Mouse (Mus musculus) heart, adult 11 months (tissue): ENCODE results near the gene Trpm8.
A peak's percentile ranks its signal among the peaks of the same experiment; 100 is the strongest.

Experiments
- DNase-seq: peaks from one replicate; pipeline ENCODE4 v3.0.0; 2022

Gene Trpm8

GRCm38 (mm10) chr1:88267489-88267888 is 10.0 kb upstream of the Trpm8 start:
- DNase-seq, result no peak

- DNase-seq, result no peak
These were observed 9.4 kb upstream of the Trpm8 start for GRCm38 (mm10) chr1:88268070-88268469.

DNA sequence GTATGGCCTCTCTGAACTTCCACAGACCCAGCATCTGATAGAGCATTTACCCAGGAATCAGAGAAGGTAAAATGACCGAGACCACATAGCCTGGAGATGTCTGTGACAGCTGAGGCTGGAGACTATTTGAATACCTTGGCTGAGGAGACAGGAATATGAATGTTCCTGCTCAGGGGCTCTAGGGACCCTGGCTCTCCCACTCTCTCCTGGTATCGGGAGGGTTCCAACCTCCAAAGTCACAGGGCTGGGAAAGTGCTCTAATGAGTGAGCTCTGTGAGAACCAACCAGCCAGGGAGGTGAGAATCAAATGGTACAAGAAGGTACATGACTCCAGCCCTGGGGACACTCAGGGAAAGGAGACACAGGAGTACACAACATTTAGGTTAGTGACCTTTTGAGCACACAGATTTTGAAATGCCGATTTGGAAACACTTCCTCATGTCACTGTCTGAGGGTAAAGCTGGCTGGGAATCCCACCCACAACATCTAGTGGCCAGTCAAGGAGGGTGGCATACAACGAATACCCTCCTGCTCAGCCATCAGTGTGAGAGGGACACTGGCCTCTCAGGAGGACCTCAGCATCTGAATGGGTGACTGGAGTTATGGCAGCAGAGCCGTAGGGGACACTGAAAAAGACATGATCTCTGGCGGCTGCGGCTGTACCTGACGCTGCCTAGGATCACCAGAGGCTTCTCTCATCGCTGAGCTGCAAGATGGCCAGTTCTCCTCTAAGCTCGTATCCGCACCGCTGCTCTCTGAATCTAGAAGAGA is 7.7 kb upstream of the Trpm8 start:
- peak; percentile 94 for DNase-seq

DNA sequence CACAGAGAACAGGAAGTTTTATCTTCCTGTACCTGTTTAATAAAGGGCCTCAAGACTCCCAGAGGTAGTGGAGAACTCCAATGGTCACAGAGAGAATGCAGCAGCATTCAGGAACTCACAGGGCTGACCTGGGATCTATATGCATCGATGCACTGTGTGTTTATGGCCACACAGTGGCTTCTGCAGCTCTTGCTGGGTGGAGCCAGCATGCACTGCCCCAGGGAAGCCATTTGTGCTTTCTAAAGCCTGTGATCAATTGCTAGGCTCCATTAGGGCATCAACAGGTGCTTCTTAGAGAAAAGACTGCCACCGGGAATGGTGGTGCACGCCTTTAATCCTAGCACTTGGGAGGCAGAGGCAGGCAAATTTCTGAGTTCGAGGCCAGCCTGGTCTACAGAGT is 4.6 kb upstream of the Trpm8 start:
- DNase-seq, result peak; percentile 89

- DNase-seq, result peak; percentile 91
These were observed 4.1 kb upstream of the Trpm8 start for GRCm38 (mm10) chr1:88273326-88273725.

GRCm38 (mm10) chr1:88273832-88274231 is 3.6 kb upstream of the Trpm8 start:
- peak; percentile 94 for DNase-seq

DNA sequence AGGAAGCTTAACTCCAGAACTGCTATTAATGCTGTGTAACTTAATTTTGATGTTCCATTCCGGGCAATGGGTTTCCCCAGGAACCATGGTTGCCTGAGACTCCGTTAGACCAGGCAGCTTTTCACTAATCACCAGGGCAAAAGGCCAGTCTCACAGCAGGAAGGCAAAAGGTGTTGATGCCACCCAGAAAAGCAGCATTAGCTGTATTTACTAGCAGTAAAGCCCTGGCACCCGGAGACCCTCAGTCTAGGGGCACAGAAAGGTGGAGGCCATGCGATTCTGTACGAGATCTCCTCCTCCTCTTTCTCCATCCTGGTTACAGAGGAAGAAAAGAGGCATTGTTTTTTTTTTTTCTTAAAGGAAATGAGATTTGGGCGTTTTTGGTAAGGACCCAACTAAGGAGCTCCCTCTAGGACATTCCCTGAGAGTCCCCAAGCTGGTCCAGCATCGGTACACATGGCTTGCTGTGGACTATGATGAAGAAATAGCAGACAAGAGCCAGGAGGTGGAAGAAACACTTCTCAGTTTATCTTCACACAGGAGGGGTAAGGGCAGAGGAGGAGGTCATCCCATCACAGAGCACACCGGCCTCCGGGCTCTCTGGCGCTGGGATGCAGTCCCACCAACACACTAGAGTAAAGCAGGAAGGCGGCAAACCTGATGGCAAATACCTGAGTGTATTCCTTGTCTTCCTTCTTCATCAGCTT is 2.9 kb upstream of the Trpm8 start:
- DNase-seq, result peak; percentile 89

DNA sequence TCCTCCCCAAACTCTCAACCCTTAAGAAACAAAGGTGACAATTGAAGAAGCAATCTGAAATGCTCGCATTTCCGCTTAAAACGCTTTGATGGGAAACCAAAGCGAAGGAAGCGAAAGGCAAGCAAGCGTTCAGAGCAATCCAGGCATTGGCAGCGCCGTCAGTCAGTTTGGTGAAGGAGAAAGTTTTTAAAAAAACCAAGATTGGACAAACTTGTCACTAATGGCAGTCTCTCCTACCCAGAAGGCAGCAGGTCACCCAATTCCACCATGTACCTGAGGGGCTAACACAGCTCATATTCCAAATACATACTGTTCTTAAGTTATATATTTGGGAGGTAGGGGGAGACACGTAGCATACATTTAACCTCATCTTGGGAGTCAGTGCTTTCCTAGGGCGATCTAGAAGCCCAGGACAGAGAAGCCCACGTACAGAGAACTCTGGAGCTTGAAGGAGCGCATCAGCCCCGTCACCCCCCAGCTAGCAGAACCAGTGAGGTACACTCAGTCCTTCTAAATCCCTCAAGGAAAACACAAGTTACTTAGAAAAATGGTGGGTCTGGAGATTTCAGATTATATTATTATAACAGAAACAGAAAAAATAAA is 2.3 kb upstream of the Trpm8 start:
- peak; percentile 90 for DNase-seq

GRCm38 (mm10) chr1:88275698-88276523 is 1.6 kb upstream of the Trpm8 start:
- peak; percentile 93 for DNase-seq

DNA sequence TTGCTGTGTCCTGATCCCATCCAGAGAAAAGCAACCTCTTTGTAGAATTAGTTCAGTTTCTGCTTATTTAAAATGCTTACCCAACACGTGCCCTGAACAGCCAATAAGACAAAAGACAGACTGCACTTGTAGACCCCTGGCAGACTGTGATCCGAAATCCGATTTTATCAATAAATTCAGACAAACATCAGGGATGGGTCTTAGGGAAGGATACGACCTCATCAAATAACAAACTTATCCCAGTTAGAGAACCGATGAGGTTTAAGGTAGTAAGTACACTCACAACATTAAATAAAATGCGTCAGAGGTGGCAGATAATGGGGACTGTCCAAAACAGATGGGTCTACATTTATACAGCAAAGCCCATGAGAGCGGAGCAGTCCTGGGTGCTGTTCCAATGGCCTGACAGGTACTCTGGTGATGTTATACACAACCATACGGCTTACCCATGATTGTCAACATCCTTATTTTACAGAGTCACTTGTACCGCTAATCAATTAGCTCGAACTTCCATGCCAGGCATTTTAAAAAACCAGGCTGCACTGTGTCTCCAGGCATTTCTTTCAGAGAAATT is 850 bp upstream of the Trpm8 start:
- no peak for DNase-seq

- DNase-seq, result peak; percentile 95
These were observed 504 bp downstream of the Trpm8 start for GRCm38 (mm10) chr1:88277818-88278511.

- DNase-seq, result peak; percentile 89
These were observed 1.9 kb downstream of the Trpm8 start for GRCm38 (mm10) chr1:88279111-88280005.

DNA sequence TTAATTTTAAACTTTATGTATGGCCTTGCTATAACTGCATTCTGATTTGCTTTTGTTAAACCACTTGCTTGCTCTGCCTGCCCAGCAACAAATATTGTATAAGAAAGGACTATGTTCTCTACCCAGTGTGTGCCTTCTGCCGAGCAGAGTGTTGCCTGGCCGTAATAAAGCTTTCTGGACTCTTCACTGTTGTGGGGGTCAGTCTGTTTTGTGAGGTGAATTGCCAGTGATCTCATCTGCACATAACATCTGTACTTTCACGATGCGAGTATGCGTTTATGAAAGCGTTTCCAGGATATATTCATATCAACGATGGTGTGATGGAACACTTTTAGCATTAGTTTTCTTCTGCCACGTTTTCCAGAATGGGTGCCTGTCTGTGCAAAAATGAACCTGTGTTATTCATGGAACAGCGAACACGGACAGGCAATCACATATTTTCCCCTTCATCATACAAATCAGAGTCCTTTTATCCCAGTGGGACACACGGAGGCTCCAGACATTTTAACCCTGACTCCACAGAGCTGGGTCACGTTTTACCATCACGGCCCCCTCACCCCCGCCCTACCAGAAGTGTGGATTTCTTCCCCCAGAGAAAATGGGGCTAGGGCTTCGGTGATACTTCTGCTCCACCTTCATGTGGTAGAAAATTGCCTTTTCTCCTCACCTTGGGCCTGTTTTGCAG is 2.7 kb downstream of the Trpm8 start:
- DNase-seq, result peak; percentile 91

GRCm38 (mm10) chr1:88282301-88282700 is 4.8 kb downstream of the Trpm8 start:
- DNase-seq, result no peak

DNA sequence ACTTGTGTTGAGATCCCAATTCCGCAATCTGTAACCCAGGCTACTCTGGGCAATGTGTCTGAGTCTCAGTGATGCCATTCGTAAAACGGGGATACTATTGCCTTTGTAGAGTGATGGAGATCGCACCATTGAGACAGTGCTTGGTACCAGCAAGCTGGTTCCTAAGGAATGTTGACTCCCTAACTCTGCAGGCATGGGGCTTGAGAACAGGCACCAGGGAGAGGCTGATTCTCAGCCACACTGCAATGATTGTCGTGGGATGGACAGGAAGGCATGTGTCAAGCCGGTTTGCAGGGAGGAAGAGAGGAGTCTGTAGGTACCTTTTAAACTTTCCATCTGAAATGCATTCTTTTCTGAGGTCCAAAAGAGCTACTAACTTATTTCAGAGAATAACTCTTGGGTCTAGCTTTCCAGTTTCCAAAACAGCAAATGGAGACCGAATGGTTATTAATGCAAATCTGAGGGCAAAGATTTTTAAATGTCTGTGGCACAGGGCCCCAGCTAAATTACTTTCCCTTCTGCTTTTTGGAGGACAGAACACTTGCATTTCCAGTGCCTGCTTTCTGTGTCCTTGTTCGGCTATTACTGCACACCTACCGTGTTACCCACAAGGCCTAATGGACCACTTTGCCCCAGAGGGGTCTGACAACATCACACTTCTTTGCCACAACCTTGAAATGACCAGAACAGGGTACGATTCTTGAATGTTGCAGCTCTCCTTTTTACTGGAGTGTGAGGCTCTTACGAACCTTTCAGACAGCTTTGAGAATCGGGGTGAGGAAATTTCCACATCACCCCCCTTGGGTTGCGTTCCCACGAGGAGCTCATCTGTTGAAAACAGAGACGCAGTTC is 6.1 kb downstream of the Trpm8 start:
- DNase-seq, result peak; percentile 93

- DNase-seq, result peak; percentile 91
These were observed 6.9 kb downstream of the Trpm8 start for GRCm38 (mm10) chr1:88284228-88284945.

GRCm38 (mm10) chr1:88284946-88285320 is 7.5 kb downstream of the Trpm8 start:
- peak; percentile 95 for DNase-seq

DNA sequence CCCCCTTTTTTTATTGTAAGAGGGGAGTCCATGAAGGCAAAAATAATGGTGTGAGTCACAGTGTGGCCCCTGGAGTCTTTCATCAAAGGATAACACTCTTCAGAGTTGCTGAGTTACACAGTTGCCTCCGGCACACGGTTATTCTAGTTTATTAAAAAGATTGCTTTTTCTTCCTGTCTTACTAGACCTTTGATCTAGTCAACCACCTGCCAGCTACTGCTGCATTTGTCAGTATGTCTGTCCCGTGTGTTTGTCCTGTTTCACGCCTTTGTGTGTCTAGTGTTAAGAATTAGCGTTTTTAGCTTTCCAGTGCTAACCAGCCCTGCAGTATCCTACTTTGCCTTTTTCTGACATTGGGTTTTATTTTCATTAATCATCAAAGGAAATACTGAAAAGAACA is 8.2 kb downstream of the Trpm8 start:
- no peak for DNase-seq
